Mouse (Mus musculus): ENCODE measurements at regions not wholly inside any gene's neighbourhood (a gene's known extent, or its start where the extent isn't known, plus 50 kb on each side); places are given as distances from the start of the nearest gene placed in this dataset.

DNA sequence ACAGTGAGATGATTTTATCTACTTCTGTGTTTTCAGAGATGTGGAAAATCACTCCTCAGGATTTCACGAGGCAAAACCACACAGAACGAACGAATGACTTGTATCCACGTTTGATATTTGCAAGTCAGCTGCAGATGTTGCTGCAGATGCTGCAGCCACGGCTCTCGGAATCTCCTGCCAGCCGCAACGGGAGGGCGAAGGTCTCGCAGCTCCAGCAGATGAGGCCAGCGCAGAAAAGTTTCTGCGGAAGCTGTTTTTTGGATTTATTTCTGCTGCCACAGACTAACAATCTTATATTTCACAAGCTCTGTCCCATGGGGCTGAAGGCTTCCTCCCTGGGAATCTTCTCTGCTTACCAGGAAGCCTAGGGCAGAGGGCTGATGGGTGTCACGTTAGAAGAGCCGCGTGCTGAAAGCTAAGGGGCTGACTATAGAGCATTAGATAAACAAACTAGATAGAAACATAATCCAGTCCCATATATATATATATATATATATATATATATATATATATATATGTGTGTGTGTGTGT is 61.5 kb upstream of the Igfbp7 start:
- no peak for TF ChIP-seq POLR2A (IDR thresholded peaks at IDR 0.05; ENCODE audit: insufficient read depth, low read length)
- TF ChIP-seq CTCF (IDR thresholded peaks at IDR 0.05; ENCODE audit: low read depth, low read length) = no peak
